8 mouse cellular contexts compared by ENCODE assay signal in the genomic region with DNA sequence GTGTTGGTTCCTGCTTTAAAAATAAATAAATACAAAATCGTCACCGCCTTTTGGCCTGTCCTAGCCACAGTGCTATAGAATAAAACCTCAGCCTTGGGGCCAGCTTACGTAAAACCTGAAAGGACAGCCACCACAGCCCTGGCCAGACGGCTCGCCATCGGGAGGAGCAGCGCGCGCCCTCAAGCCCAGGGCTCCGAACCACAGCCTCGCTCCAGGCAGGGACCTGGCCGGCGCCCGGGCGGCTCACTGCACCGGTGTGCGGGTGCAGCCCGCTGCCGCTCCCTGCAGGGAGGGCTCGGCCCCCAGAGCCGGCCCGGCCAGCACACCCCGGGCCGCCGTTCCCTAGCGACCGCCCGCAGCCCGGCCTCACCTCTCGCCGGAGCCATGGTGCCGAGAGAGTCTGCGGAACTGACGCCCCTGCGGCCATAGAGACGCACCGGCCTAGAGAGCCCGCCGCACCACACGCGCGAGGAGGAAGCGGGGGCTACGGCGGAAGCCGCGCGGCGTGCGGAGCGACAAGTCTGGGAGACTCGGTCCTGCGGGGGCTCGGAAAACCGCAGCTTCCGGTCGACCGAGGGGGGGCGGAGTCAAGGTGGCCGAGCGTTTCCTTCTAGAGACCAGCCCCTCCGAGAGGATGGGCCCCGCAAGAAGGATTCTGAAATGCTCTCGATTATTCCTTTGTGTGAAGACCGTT. TPM values are rescaled to one million over a fixed set of nuclear protein-coding genes. Genes with fewer than 3 reads are reported as not detected.
A peak's percentile ranks its signal among the peaks of the same experiment; 100 is the strongest.
DNase-seq lines count a peak whose midpoint lies in the region; ATAC-seq and TF ChIP-seq lines count a peak whose summit lies in the region.

A gene (minus strand): TSS at position 565 of the 694 bp plus-strand sequence.

- no peak; the same call in 1 of the 2 replicates for TF ChIP-seq CTCF in left cerebral cortex, adult 2 months (IDR thresholded peaks at IDR 0.05)

- intact Hi-C loops in left cerebral cortex, adult 2 months (cut with DNase I) = loop anchor here (1.0 to 10.0 kb wide), 5 partner anchors 45 to 235 kb away; a partner anchor contains a TSS

- peak within 1 kb of the TSS; percentile 97 for H3K4me3 ChIP-seq in hindbrain, embryonic 16.5 days (ENCODE audit: low read length)
- peak within 1 kb of the TSS; percentile 97 for H3K4me3 ChIP-seq in left cerebral cortex, adult 2 months

- H3K9ac ChIP-seq in hindbrain, embryonic 16.5 days (ENCODE audit: low read depth, low read length) = peak within 1 kb of the TSS; percentile 89

- H3K4me1 ChIP-seq in hindbrain, embryonic 16.5 days (ENCODE audit: control insufficient read depth, insufficient read depth, low read depth, low read length) = peaks cover 6% of the 10 kb centered on the region

- H3K36me3 ChIP-seq in hindbrain, embryonic 16.5 days (ENCODE audit: control insufficient read depth, insufficient read depth, low read length) = peaks cover 7% of the 10 kb centered on the region; the same call in 1 of the 2 replicates

- no peaks in the 10 kb centered on the region for H3K27me3 ChIP-seq in hindbrain, embryonic 16.5 days (replicated peaks; ENCODE audit: control insufficient read depth, insufficient read depth, low read length)

- peak; percentile 63 for DNase-seq in WW6 (ENCODE audit: low read depth, low spot score)
- DNase-seq in cerebellum, postnatal 4 days (ENCODE audit: low spot score in 2 of 2) = peak; percentile 86 to 94
- DNase-seq in gastrocnemius, adult 18-20 months (ENCODE audit: low spot score) = peak; percentile 94
- DNase-seq in left cerebral cortex, adult 2 months (ENCODE audit: extremely low spot score in 1 of 2, low spot score in 2 of 2) = peak; percentile 94 to 95
- DNase-seq in right cerebral cortex, adult 2 months (ENCODE audit: low spot score in 2 of 2) = peak; percentile 94 to 96
- DNase-seq in urinary bladder, postnatal 14 days (ENCODE audit: low spot score) = peak; percentile 93

- peak; percentile 99 for ATAC-seq in hindbrain, embryonic 16.5 days
- peak; percentile 99 for ATAC-seq in megakaryocyte, adult 5-6 weeks (ENCODE audit: poor library complexity, severe bottlenecking)

- WGBS in hindbrain, embryonic 16.5 days = under 1% methylated on average over 54 of the region's 65 CpGs

- H3K9me3 ChIP-seq in hindbrain, embryonic 16.5 days (ENCODE audit: control insufficient read depth, low read length) = no peaks in the 10 kb centered on the region

- H3K27ac ChIP-seq in hindbrain, embryonic 16.5 days (ENCODE audit: low read depth, low read length) = peak within 1 kb of the TSS; percentile 94
- peak within 1 kb of the TSS; percentile 92 for H3K27ac ChIP-seq in left cerebral cortex, adult 2 months

- peak within 1 kb of the TSS; percentile 66 for H3K4me2 ChIP-seq in hindbrain, embryonic 16.5 days (ENCODE audit: low read length)

RNA-seq across cellular contexts. Expression of the gene that starts here (rescaled TPM):
- 10 to 100 TPM; 11.1 to 12.9 TPM for total RNA-seq in gastrocnemius, adult 18-20 months (2021)
- polyA plus RNA-seq in hindbrain, embryonic 16.5 days (2015; fragmentation: Nextera tagmentation; extraction: Ambion mirVana) = 47.3 and 51.9 TPM in 2 replicates
- 10 to 100 TPM; 18.6 to 21.8 TPM for total RNA-seq in left cerebral cortex, adult 2 months (2021)
- total RNA-seq in megakaryocyte, adult 5-6 weeks (2015) = 16.7 and 22.0 TPM in 2 replicates
- 13.3 and 14.9 TPM in 2 replicates for total RNA-seq in megakaryocyte, adult 5-6 weeks (2017)

Comparison
In these comparisons a context has a peak if more than half of its experiments do, and no peak if none do; other contexts are left out.
1. Peak in every context shown above with its lines: DNase-seq, ATAC-seq, H3K4me3 ChIP-seq and H3K27ac ChIP-seq.